Mouse (Mus musculus): ENCODE measurements around the gene Lrrc17. TPM values are rescaled to one million over a fixed set of nuclear protein-coding genes. Genes with fewer than 3 reads are reported as not detected.

Lrrc17 gene
- polyA plus RNA-seq, 1 experiment, result not detected

GRCm38 (mm10) chr5:21575210-21575550 lies 31.8 kb downstream of the Lrrc17 start:
- TF ChIP-seq EP300 (IDR thresholded peaks at IDR 0.05; ENCODE audit: insufficient read depth, low read depth, low read length), result no peak
- Histone ChIP-seq H3K27me3 (ENCODE audit: control insufficient read depth, insufficient read depth, low read length, poor library complexity, severe bottlenecking) (no peaks in the 10 kb centered on the region), H3K9ac (ENCODE audit: low read depth, poor library complexity, severe bottlenecking) (no peak overlapping the region), H3K27ac (ENCODE audit: insufficient read depth, low read length) (no peak overlapping the region), H3K4me3 (ENCODE audit: low read depth, low read length) (no peak overlapping the region), H3K4me1 (ENCODE audit: control insufficient read depth, insufficient read depth, low read length) (no peaks in the 10 kb centered on the region), H3K9me3 (replicated peaks; ENCODE audit: control insufficient read depth, insufficient read depth, low read length, poor library complexity, severe bottlenecking) (no peaks in the 10 kb centered on the region), H3K36me3 (ENCODE audit: control insufficient read depth, insufficient read depth, low read length, poor library complexity, severe bottlenecking) (no peaks in the 10 kb centered on the region)

DNA sequence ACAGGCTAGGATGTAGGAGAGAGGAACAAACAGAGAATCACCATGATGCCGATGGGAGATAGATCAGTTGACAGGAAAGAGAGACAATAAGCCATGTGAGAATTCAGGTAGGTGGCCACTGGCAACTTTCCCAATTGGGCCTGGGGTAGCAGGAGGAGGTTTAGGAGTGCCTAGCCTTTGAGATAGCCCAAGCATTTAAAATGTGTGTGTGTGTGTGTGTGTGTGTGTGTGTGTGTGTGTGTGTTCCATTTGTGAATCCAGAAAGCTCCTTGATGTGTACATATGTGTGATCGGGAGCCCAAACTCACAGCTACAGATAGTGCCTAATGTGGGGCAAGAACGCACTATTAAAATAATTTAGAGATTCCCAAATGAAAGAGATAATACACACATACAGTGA lies 34.8 kb downstream of the Lrrc17 start:
- Histone ChIP-seq H3K9ac (ENCODE audit: low read depth, poor library complexity, severe bottlenecking) (no peak overlapping the region), H3K36me3 (ENCODE audit: control insufficient read depth, insufficient read depth, low read length, poor library complexity, severe bottlenecking) (no peaks in the 10 kb centered on the region), H3K27ac (ENCODE audit: insufficient read depth, low read length) (no peak overlapping the region), H3K9me3 (replicated peaks; ENCODE audit: control insufficient read depth, insufficient read depth, low read length, poor library complexity, severe bottlenecking) (no peaks in the 10 kb centered on the region), H3K4me1 (ENCODE audit: control insufficient read depth, insufficient read depth, low read length) (no peaks in the 10 kb centered on the region), H3K27me3 (ENCODE audit: control insufficient read depth, insufficient read depth, low read length, poor library complexity, severe bottlenecking) (no peaks in the 10 kb centered on the region), H3K4me3 (ENCODE audit: low read depth, low read length) (no peak overlapping the region)
- TF ChIP-seq EP300 (IDR thresholded peaks at IDR 0.05; ENCODE audit: insufficient read depth, low read depth, low read length) (no peak), CTCF (IDR thresholded peaks at IDR 0.05; ENCODE audit: low read depth, low read length) (no peak), POLR2A (IDR thresholded peaks at IDR 0.05; ENCODE audit: insufficient read depth, low read length) (no peak)

GRCm38 (mm10) chr5:21586763-21587162 lies 43.4 kb downstream of the Lrrc17 start:
- no peaks in the 10 kb centered on the region for H3K9me3 ChIP-seq (replicated peaks; ENCODE audit: control insufficient read depth, insufficient read depth, low read length, poor library complexity, severe bottlenecking)
- no peaks in the 10 kb centered on the region for H3K27me3 ChIP-seq (ENCODE audit: control insufficient read depth, insufficient read depth, low read length, poor library complexity, severe bottlenecking)
- H3K36me3 ChIP-seq (ENCODE audit: control insufficient read depth, insufficient read depth, low read length, poor library complexity, severe bottlenecking), result no peaks in the 10 kb centered on the region
- no peak overlapping the region for H3K9ac ChIP-seq (ENCODE audit: low read depth, poor library complexity, severe bottlenecking)
- TF ChIP-seq EP300 (IDR thresholded peaks at IDR 0.05; ENCODE audit: insufficient read depth, low read depth, low read length) (no peak), CTCF (IDR thresholded peaks at IDR 0.05; ENCODE audit: low read depth, low read length) (peak; percentile 72), POLR2A (IDR thresholded peaks at IDR 0.05; ENCODE audit: insufficient read depth, low read length) (no peak)
- H3K4me1 ChIP-seq (ENCODE audit: control insufficient read depth, insufficient read depth, low read length), result no peaks in the 10 kb centered on the region
- H3K27ac ChIP-seq (ENCODE audit: insufficient read depth, low read length), result no peak overlapping the region
- no peak overlapping the region for H3K4me3 ChIP-seq (ENCODE audit: low read depth, low read length)

DNA sequence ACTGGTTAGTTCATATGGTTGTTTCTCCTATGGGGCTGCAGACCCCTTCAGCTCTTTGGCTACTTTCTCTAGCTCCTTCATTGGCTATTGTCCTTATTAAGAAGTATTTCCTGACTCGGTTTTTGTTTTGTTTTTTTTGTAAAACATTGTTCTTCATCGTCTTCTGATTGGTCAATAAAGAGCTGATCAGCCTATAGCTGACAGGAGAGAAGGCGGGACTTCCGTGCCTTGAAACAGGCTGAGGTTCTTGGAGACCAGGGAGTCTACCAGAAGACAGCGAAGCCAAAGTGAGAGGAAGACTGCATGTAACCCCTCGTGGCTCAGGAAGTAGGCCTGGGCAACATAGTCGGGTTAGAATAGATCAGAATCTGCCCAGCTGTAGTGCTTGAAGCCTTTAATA lies 44.3 kb downstream of the Lrrc17 start:
- no peak overlapping the region for H3K9ac ChIP-seq (ENCODE audit: low read depth, poor library complexity, severe bottlenecking)
- H3K4me3 ChIP-seq (ENCODE audit: low read depth, low read length), result no peak overlapping the region
- no peaks in the 10 kb centered on the region for H3K27me3 ChIP-seq (ENCODE audit: control insufficient read depth, insufficient read depth, low read length, poor library complexity, severe bottlenecking)
- H3K4me1 ChIP-seq (ENCODE audit: control insufficient read depth, insufficient read depth, low read length), result no peaks in the 10 kb centered on the region
- H3K36me3 ChIP-seq (ENCODE audit: control insufficient read depth, insufficient read depth, low read length, poor library complexity, severe bottlenecking), result no peaks in the 10 kb centered on the region
- TF ChIP-seq POLR2A (IDR thresholded peaks at IDR 0.05; ENCODE audit: insufficient read depth, low read length), result no peak
- TF ChIP-seq EP300 (IDR thresholded peaks at IDR 0.05; ENCODE audit: insufficient read depth, low read depth, low read length), result no peak
- no peak for TF ChIP-seq CTCF (IDR thresholded peaks at IDR 0.05; ENCODE audit: low read depth, low read length)
- no peak overlapping the region for H3K27ac ChIP-seq (ENCODE audit: insufficient read depth, low read length)
- no peaks in the 10 kb centered on the region for H3K9me3 ChIP-seq (replicated peaks; ENCODE audit: control insufficient read depth, insufficient read depth, low read length, poor library complexity, severe bottlenecking)

GRCm38 (mm10) chr5:21588220-21588619 lies 44.9 kb downstream of the Lrrc17 start:
- H3K9ac ChIP-seq (ENCODE audit: low read depth, poor library complexity, severe bottlenecking), result no peak overlapping the region
- TF ChIP-seq EP300 (IDR thresholded peaks at IDR 0.05; ENCODE audit: insufficient read depth, low read depth, low read length), result no peak
- no peak for TF ChIP-seq POLR2A (IDR thresholded peaks at IDR 0.05; ENCODE audit: insufficient read depth, low read length)
- no peak for TF ChIP-seq CTCF (IDR thresholded peaks at IDR 0.05; ENCODE audit: low read depth, low read length)
- peak overlapping the region; percentile 17 for H3K4me3 ChIP-seq (ENCODE audit: low read depth, low read length)
- no peaks in the 10 kb centered on the region for H3K27me3 ChIP-seq (ENCODE audit: control insufficient read depth, insufficient read depth, low read length, poor library complexity, severe bottlenecking)
- no peaks in the 10 kb centered on the region for H3K9me3 ChIP-seq (replicated peaks; ENCODE audit: control insufficient read depth, insufficient read depth, low read length, poor library complexity, severe bottlenecking)
- no peaks in the 10 kb centered on the region for H3K4me1 ChIP-seq (ENCODE audit: control insufficient read depth, insufficient read depth, low read length)
- H3K36me3 ChIP-seq (ENCODE audit: control insufficient read depth, insufficient read depth, low read length, poor library complexity, severe bottlenecking), result no peaks in the 10 kb centered on the region
- no peak overlapping the region for H3K27ac ChIP-seq (ENCODE audit: insufficient read depth, low read length)

DNA sequence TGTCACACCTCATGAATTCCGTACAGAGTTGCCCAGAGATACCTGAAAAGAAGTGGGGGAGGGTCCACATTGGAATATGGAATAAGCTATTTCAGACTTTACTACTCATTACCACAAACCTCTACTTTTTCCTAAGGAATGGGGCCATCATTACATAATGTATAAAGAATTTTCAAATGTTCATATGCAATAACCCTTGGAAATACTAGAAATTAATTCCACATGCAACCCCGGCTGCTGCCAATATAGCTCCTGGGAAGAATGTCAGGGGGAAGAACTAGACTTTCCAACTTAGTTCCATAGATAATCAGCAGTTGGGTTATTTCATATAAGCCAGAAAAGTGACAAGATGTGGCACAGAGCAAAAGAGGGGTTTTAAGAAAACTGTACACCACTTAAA lies 48.7 kb downstream of the Lrrc17 start:
- Histone ChIP-seq H3K9ac (ENCODE audit: low read depth, poor library complexity, severe bottlenecking) (no peak overlapping the region), H3K4me3 (ENCODE audit: low read depth, low read length) (no peak overlapping the region), H3K4me1 (ENCODE audit: control insufficient read depth, insufficient read depth, low read length) (no peaks in the 10 kb centered on the region), H3K27me3 (ENCODE audit: control insufficient read depth, insufficient read depth, low read length, poor library complexity, severe bottlenecking) (no peaks in the 10 kb centered on the region), H3K36me3 (ENCODE audit: control insufficient read depth, insufficient read depth, low read length, poor library complexity, severe bottlenecking) (no peaks in the 10 kb centered on the region), H3K9me3 (replicated peaks; ENCODE audit: control insufficient read depth, insufficient read depth, low read length, poor library complexity, severe bottlenecking) (no peaks in the 10 kb centered on the region), H3K27ac (ENCODE audit: insufficient read depth, low read length) (no peak overlapping the region)
- TF ChIP-seq POLR2A (IDR thresholded peaks at IDR 0.05; ENCODE audit: insufficient read depth, low read length) (no peak), EP300 (IDR thresholded peaks at IDR 0.05; ENCODE audit: insufficient read depth, low read depth, low read length) (no peak), CTCF (IDR thresholded peaks at IDR 0.05; ENCODE audit: low read depth, low read length) (no peak)
